In the genomic region with DNA sequence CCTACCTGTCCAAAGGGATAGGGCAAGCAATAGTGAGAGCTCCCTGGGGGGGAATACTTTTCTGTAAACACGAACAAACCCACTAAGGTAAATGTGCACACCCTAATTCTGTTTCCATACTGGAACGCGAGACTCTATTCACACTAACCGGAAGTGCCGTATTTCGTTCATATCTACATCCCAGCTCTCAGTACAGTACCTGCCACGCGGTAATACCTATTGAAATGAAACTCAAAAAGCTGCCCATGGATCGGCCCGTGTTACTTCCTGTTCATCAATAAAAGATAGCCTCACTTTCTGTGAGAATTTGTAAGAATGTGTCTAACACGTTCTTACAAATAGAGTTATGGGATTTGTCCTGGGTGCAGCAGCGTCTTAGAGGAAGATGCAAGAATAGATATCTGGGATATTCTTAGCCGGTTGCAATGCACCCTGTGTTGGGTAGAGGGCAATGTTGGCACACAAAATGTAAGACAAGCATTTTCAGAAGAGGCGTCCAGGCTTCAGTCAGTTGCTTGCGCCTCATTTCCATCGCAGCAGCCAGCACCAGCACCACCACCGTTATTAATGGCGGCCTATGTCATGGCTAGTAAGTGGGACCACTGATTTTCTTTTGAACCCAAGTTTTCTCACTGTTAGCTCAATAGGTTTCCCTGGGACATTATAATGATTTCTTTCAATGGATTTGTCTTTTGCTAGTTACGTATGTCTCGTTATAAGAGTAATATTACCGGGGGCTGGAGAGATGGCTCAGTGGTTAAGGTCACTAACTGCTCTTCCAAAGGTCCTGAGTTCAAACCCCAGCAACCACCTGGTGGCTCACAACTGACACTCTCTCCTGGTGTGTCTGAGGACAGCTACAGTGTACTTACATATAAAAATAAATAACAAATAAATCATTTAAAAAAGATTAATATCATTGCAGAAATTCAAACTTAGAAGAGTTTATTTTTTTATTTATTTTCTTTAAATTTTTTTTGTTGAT, we compare ENCODE assay signal across 8 mouse cellular contexts. TPM values are rescaled to one million over a fixed set of nuclear protein-coding genes. Genes with fewer than 3 reads are reported as not detected.
DNase-seq lines count a peak whose midpoint lies in the region; ATAC-seq lines count a peak whose summit lies in the region.

No protein-coding gene starts in this region.

- H3K4me3 ChIP-seq in forebrain, embryonic 10.5 days, result no peak overlapping the region

- WGBS in forebrain, embryonic 10.5 days, result 53% methylated on average over 21 of the region's 21 CpGs

- peak; percentile 68 to 84 for ATAC-seq in hematopoietic stem cell, adult 5-6 weeks (replicated peaks in 1 of 2; ENCODE audit: insufficient read depth in 1 of 2, low FRiP score in 2 of 2, low TSS enrichment in 1 of 2, low read depth in 1 of 2, poor library complexity in 2 of 2, severe bottlenecking in 2 of 2)
- peak; percentile 85 for ATAC-seq in megakaryocyte, adult 5-6 weeks (ENCODE audit: poor library complexity, severe bottlenecking)

- H3K4me1 ChIP-seq in forebrain, embryonic 10.5 days, result no peaks in the 10 kb centered on the region

- DNase-seq in ovary, postnatal 36 days (ENCODE audit: low spot score), result peak; percentile 27
- no peak for DNase-seq in ovary, adult 18-20 months (ENCODE audit: low spot score)
- peak; percentile 73 for DNase-seq in brain, embryonic 18.5 days (ENCODE audit: low read depth, low spot score)
- DNase-seq in forebrain, embryonic 10.5 days (ENCODE audit: extremely low spot score, low spot score), result peak; percentile 49
- peak; percentile 47 to 74 for DNase-seq in layer of hippocampus, postnatal 14 days (ENCODE audit: low spot score in 2 of 2)
- DNase-seq in right cerebral cortex, postnatal 14 days, result peak; percentile 58

- no peak overlapping the region for H3K27ac ChIP-seq in forebrain, embryonic 10.5 days

- no peaks in the 10 kb centered on the region for H3K9me3 ChIP-seq in forebrain, embryonic 10.5 days

- H3K36me3 ChIP-seq in forebrain, embryonic 10.5 days (replicated peaks), result no peaks in the 10 kb centered on the region

- peaks cover 15% of the 10 kb centered on the region; the same call in 1 of the 2 replicates for H3K27me3 ChIP-seq in forebrain, embryonic 10.5 days (ENCODE audit: poor library complexity, severe bottlenecking)

RNA-seq across cellular contexts. Expression of gene Paqr3, which starts 17.1 kb away (rescaled TPM):
- polyA plus RNA-seq in forebrain, embryonic 10.5 days (2016; fragmentation: Nextera tagmentation; extraction: Ambion mirVana), result 7.0 and 7.9 TPM in 2 replicates
- 3.8 and 4.1 TPM in 2 replicates for total RNA-seq in hematopoietic stem cell, adult 5-6 weeks (2017)
- 10 to 100 TPM; 26.4 to 27.4 TPM for total RNA-seq in layer of hippocampus, postnatal 14 days (2021)
- total RNA-seq in megakaryocyte, adult 5-6 weeks (2015), result 8.7 and 10.3 TPM in 2 replicates
- 5.8 and 7.4 TPM in 2 replicates for total RNA-seq in megakaryocyte, adult 5-6 weeks (2017)
